Mouse (Mus musculus): Measurements from ENCODE around the gene Cblc. TPM values are rescaled to one million over a fixed set of nuclear protein-coding genes. Genes with fewer than 3 reads are reported as not detected.

Cblc gene
- polyA plus RNA-seq, 1 experiment from 2014 or later = 1.2 TPM

DNA sequence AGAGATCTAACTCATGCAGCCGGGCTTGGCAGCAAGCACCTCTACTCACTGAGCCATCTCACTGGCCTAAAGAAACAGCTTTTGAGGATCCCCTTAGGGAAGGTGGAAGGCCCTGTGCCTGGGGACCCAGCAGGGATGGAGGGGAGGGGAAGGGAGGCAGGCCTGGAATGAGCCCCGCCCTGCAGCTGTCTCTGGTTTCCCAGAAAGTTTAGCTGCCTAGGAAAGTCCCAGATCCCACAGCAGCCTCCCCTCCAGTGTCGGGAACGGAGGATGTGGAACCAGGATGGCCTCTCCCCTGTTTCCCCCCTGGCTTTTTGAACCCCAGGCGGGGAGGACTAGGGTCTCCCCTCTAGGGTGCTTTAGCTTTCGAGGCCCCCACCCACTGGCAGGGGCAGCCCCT lies 30.1 kb upstream of the Cblc start:
- WGBS = 40% methylated on average over 6 of the region's 6 CpGs
- Histone ChIP-seq H3K27me3 (ENCODE audit: insufficient read depth, poor library complexity, severe bottlenecking) (peaks cover 47% of the 10 kb centered on the region), H3K9me3 (peaks cover 11% of the 10 kb centered on the region), H3K4me3 (no peak overlapping the region), H3K4me1 (replicated peaks) (peaks cover 31% of the 10 kb centered on the region), H3K27ac (no peak overlapping the region), H3K36me3 (no peaks in the 10 kb centered on the region)
- DNase-seq (ENCODE audit: low spot score) = no peak

DNA sequence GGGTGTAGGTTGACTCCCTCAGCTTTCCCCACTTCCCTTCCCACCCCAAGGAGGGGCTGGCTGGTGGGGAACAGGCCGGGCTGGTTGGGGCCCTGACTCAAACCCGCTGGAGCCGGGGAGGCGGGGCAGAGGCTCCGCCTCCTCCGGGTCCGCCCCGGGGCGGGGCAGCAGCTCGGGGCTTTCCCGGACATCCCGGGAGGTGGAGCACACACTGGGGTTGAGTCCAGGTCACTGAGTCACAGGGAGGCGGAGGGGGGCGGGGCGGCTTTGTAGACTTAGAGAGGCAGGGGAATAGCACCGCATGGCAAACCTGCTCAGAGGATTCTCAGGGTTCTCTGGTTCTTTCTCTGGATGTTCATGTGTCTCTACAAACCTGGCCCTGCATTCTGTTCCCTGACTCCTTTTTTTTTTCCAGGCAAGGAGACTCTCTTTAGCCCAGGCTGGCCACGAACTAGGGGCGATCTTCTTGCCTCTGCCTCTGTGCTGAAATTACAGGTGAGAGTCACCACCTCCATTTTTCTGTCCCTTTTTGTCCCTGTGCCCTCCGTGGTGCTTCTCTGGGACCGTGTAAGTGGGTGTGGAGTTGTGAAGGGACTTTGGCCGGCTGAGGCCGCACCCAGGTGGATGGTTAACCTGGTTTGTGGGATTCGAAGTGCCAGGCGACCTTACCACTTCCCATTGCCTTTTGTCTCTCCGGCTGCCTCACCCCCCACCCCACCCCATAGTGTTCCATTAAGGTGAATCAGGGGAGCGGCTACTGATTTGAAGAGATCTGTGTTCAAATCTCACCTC lies 27.8 kb upstream of the Cblc start:
- 24% methylated on average over 26 of the region's 26 CpGs for WGBS
- H3K27me3 ChIP-seq (ENCODE audit: insufficient read depth, poor library complexity, severe bottlenecking) = peaks cover 66% of the 10 kb centered on the region
- H3K36me3 ChIP-seq = no peaks in the 10 kb centered on the region
- DNase-seq (ENCODE audit: low spot score) = peak; percentile 65
- H3K27ac ChIP-seq = 0 out of 2 replicates have a peak overlapping the region, but pooled peaks have one; percentile 45
- peaks cover 26% of the 10 kb centered on the region for H3K4me1 ChIP-seq (replicated peaks)
- H3K4me3 ChIP-seq = peak overlapping the region; percentile 29
- H3K9me3 ChIP-seq = peaks cover 21% of the 10 kb centered on the region

DNA sequence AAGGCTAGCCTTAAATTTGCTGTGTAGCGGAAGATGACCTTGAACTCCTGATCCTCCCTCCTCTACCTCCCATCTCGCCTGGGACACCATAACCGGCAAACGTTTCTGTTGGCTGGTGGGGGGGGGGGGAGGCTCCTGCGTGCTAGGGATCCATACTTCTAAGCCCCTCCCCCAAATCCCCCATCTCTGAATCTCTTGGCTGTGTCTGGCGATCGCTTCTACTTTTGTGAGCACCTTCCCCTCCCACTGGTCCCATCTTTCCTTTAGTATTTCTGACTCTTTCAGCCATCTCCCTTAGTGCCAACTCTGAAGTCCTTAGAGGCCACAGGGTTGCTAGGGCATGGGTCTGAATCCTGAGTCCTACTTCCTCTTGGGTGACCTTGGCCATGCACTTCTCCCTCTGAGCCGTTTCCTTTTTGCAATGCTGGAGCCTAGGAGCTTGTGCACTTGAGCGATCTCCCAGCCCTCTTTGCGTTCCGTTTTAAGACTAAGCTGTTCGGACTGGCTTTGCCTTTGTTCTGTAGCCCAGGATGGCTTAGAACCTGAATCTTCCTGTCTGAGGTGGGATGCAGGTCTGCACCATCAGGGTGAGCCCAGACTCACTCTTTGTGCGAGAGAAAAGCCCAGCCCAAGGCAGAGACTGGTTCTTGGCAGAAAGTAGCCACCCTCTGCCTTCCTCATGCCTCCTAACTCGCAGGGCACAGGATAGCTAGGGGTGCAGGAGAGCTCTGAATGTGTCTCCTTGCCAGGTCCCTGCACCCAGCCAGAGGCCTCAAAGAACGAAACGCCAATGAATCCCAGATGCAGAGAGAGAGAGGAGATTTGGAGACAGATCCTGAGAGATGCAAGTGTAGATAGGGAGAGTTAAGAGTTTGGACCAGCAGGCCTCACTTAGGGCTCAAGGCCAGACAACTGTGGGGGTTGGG lies 26.9 kb upstream of the Cblc start:
- 23% methylated on average over 16 of the region's 16 CpGs for WGBS
- peak overlapping the region; percentile 45; the same call in 1 of the 2 replicates for H3K27ac ChIP-seq
- H3K27me3 ChIP-seq (ENCODE audit: insufficient read depth, poor library complexity, severe bottlenecking) = peaks cover 75% of the 10 kb centered on the region

DNA sequence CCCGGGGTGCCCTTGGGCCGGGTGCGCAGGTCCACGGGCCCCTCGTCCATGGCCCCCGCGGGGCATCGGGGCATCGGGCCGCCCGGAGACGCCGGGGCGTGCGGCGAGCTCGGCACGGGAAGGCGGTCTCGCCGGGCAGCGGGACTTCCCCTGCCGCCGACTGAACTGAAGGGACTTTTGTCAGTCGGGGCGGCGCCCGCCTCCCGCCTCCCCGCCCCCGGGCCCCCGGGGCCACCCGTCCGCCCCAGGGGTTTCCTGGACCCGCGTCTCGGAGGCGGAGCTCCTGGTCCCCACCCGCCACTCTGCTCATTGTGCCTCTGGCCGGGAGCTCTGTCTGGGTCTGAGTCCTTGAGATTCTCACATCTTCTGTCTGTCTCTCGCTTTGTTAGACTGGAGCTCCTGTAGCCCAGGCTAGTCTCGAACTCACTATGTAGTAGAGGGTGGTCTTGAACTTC lies 26.0 kb upstream of the Cblc start, which contains the start of gene Bcl3:
Gene Bcl3 (minus strand): TSS at position 167 of the 455 bp plus-strand sequence.
- peaks cover 84% of the 10 kb centered on the region for H3K27me3 ChIP-seq (ENCODE audit: insufficient read depth, poor library complexity, severe bottlenecking)
- H3K4me3 ChIP-seq = peak within 1 kb of the TSS; percentile 50
- peak within 1 kb of the TSS; percentile 73 for H3K27ac ChIP-seq
- peak; percentile 24 for DNase-seq (ENCODE audit: low spot score)
- no peaks in the 10 kb centered on the region for H3K36me3 ChIP-seq
- peaks cover 29% of the 10 kb centered on the region for H3K4me1 ChIP-seq (replicated peaks)
- WGBS = 1% methylated on average over 42 of the region's 42 CpGs
- peaks cover 20% of the 10 kb centered on the region for H3K9me3 ChIP-seq

More for the DNA sequence above, 26.9 kb upstream of the Cblc start:
- Histone ChIP-seq H3K4me3 (peak overlapping the region; percentile 29), H3K4me1 (replicated peaks) (peaks cover 26% of the 10 kb centered on the region), H3K9me3 (peaks cover 20% of the 10 kb centered on the region), H3K36me3 (no peaks in the 10 kb centered on the region)
- DNase-seq (ENCODE audit: low spot score) = peak; percentile 21

DNA sequence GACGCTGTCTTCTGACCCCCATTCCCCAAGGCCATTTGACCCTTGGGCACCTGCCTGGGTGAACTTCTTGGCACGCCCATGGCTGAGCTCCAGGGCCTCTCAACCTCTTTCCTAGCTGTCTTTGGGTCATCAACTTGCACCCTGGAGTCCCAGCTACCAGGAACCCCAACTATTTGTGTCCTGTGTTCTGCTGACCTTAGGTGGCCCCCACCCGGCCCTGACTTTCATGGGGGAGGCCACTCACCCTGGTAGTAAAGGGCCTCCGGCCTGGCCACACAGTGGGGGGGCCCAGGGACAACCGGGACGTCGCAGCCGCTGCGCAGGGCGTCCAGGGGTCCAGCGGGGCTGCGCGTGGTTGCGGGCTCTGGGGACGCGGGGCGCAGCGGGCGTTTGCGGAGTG lies 25.6 kb upstream of the Cblc start:
- peaks cover 88% of the 10 kb centered on the region for H3K27me3 ChIP-seq (ENCODE audit: insufficient read depth, poor library complexity, severe bottlenecking)
- H3K36me3 ChIP-seq = no peaks in the 10 kb centered on the region
- peak overlapping the region; percentile 50 for H3K4me3 ChIP-seq
- H3K27ac ChIP-seq = peak overlapping the region; percentile 73
- no peak for DNase-seq (ENCODE audit: low spot score)
- 5% methylated on average over 20 of the region's 20 CpGs for WGBS
- H3K4me1 ChIP-seq (replicated peaks) = peaks cover 33% of the 10 kb centered on the region
- H3K9me3 ChIP-seq = peaks cover 20% of the 10 kb centered on the region

DNA sequence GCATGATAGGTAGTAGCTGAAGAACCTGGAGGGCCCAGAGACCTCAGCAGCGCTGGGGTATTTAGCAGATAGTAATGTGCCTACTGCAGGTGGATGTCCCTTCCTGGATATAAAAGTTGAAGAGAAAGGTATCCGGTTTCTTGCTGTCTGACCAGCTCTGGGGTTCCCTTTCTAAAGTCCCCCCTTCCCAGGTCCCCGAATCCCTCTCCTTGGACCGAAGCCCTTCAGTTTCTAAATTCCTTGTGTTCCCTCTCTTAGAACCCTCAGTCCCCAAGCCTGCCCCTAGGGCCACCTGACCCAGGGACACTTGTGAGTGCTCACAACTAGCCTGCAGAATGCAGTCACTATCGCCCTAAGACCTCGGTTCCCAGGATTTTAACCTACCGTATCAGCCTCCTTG lies 25.0 kb upstream of the Cblc start:
- Histone ChIP-seq H3K36me3 (no peaks in the 10 kb centered on the region), H3K9me3 (peaks cover 20% of the 10 kb centered on the region), H3K27me3 (ENCODE audit: insufficient read depth, poor library complexity, severe bottlenecking) (peaks cover 91% of the 10 kb centered on the region), H3K4me3 (no peak overlapping the region), H3K4me1 (replicated peaks) (peaks cover 39% of the 10 kb centered on the region), H3K27ac (no peak overlapping the region)
- no peak for DNase-seq (ENCODE audit: low spot score)
- 57% methylated on average over 7 of the region's 7 CpGs for WGBS

DNA sequence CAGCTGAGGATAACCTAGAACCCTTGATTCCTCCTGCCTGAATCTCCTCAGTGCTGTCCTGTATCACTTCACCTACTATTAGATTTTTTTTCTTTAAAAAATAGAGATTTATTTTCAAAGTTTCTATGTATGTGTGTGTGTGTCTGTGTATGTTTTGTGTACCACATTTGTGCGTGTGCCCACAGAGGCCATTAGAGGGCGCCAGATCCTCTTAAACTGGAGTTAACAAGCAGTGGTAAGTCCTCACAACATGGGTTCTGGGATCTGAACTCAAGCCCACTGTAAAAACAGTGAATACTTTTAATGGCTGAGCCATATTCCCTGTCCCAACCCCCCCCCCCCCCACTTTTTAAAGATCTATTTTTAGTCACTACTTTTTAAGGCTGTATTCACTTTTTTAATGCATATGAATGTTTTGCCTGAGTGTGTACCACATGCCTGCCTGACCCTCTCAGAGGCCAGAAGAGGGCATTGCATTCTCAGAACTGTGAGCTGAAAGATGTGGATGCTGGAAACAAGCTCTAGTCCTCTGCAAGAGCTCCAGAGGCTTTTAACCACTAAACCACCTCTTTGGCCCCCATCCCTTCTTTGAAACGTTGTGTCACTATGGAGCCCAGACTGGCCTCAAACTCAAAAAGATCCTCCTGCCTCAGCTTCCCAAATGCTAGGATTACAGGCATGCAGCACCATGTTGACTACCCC lies 23.9 kb upstream of the Cblc start:
- Histone ChIP-seq H3K4me3 (no peak overlapping the region), H3K27me3 (ENCODE audit: insufficient read depth, poor library complexity, severe bottlenecking) (peaks cover 98% of the 10 kb centered on the region), H3K4me1 (replicated peaks) (peaks cover 50% of the 10 kb centered on the region), H3K27ac (no peak overlapping the region), H3K36me3 (no peaks in the 10 kb centered on the region), H3K9me3 (peaks cover 23% of the 10 kb centered on the region)
- WGBS = 76% methylated on average over 3 of the region's 3 CpGs
- DNase-seq (ENCODE audit: low spot score) = no peak

DNA sequence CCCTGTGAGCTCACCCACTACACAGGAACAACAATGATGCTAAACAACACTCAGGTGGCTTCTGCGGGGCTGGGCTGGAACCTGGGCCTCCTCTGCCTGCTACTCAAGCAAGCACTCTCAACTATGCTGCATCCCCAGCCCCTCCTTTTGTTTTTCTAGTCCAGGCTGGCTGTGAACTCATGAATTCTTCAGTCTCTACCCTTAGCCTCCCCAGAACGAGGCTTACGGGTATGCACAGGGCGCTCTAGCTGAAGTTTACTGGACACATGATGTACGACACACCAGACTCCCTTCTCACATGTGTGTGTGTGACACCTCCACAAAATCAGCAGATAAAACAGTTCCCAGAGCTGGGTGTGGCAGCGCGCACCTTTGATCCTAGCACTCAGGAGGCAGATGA lies 22.3 kb upstream of the Cblc start:
- DNase-seq (ENCODE audit: low spot score) = no peak
- Histone ChIP-seq H3K9me3 (peaks cover 23% of the 10 kb centered on the region), H3K27me3 (ENCODE audit: insufficient read depth, poor library complexity, severe bottlenecking) (peaks cover 99% of the 10 kb centered on the region)

DNA sequence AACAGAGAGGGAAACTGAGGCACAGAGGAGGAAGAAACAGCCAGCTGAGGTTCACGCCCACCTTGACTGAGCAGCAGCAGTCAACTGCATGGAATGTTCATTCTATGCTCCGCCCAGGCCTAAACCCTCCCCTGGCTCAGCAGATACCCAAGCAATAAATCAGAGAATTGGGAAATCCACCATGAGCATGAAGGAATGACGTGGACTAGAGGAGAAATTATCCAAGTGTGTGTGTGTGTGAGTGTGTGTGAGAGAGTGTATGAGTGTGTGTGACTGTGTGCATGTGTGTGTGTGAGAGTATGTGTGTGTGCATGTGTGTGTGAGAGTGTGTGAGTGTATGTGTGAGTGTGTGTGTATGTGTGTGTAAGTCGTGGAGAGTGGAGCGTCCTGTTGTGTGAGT lies 21.8 kb upstream of the Cblc start:
- Histone ChIP-seq H3K4me1 (replicated peaks) (peaks cover 39% of the 10 kb centered on the region), H3K9me3 (peaks cover 23% of the 10 kb centered on the region), H3K36me3 (no peaks in the 10 kb centered on the region), H3K4me3 (no peak overlapping the region), H3K27me3 (ENCODE audit: insufficient read depth, poor library complexity, severe bottlenecking) (peaks cover 99% of the 10 kb centered on the region), H3K27ac (no peak overlapping the region)
- DNase-seq (ENCODE audit: low spot score) = no peak
- WGBS = 87% methylated on average over 5 of the region's 5 CpGs

More for the DNA sequence above, 22.3 kb upstream of the Cblc start:
- H3K27ac ChIP-seq = no peak overlapping the region
- H3K4me3 ChIP-seq = no peak overlapping the region
- 88% methylated on average over 7 of the region's 7 CpGs for WGBS
- peaks cover 43% of the 10 kb centered on the region for H3K4me1 ChIP-seq (replicated peaks)
- H3K36me3 ChIP-seq = no peaks in the 10 kb centered on the region

DNA sequence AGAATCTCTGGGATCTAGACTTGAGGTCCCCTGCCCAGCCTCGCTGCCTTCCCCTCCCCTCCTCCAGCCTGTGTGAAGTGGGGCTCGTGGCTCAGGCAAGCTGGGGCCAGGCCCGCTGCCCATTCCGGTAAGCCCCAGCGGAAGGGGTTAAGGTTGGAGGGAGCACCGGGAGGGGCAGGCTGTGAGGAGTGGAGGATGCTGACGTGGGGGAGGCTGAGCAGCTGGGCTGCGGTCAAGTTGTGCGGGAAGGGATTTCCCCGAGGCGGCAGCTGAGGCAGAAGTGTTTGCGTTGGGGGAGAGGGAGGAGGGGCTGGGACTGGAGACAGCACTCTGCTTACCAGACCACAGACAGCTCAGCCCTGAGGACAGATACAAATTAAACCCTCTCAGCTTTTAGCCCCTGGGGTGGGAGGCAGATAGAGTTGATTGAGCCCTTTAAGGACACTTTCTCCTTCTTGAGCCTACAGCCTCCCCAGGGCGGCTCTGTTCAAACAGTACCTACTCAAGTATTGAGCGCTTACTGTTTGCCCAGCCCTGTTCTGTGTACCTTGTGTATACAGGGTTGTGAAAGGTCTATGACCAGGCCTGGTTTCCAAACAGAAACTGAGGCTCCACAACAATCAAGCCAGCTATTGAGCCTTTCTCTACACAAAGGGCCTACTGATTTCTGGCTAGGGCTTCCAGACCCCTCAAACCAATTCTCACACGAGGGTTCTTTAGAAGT lies 20.9 kb upstream of the Cblc start:
- H3K4me1 ChIP-seq (replicated peaks) = peaks cover 33% of the 10 kb centered on the region
- H3K27ac ChIP-seq = peak overlapping the region; percentile 70
- peaks cover 99% of the 10 kb centered on the region for H3K27me3 ChIP-seq (ENCODE audit: insufficient read depth, poor library complexity, severe bottlenecking)
- H3K4me3 ChIP-seq = peak overlapping the region; percentile 54
- WGBS = 6% methylated on average over 15 of the region's 15 CpGs
- H3K9me3 ChIP-seq = peaks cover 21% of the 10 kb centered on the region
- no peaks in the 10 kb centered on the region for H3K36me3 ChIP-seq
- DNase-seq (ENCODE audit: low spot score) = peak; percentile 63

DNA sequence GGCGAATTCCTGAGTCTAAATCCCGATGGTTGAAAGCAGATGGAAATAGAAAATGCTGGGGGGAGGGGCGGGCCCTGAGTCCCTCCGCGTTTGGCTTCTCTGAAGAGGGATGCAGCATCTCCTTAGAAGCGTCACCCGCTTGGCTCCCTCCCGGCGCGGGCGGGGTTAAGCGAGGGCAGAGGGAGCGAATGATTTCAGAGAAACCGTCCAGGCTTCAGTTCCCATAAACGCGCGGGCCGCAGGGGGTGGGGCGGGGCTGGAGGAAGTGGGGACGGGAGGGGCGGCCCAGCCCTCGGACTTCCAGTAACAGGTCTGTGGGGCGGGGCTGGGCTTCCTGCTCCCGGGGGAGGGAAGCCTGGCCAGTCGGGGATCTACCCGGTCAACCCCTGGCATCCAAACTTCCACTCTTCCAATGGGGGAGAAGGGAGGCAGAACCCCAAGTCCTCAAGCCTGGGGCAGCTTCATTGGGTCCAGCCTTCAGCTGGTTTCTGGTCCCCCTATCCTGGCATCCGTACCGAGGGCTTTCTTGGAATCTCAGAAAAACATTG lies 19.7 kb upstream of the Cblc start:
- under 1% methylated on average over 27 of the region's 28 CpGs for WGBS
- Histone ChIP-seq H3K4me3 (peak overlapping the region; percentile 54), H3K27me3 (ENCODE audit: insufficient read depth, poor library complexity, severe bottlenecking) (peaks cover 99% of the 10 kb centered on the region), H3K27ac (peak overlapping the region; percentile 64), H3K9me3 (peaks cover 16% of the 10 kb centered on the region), H3K36me3 (no peaks in the 10 kb centered on the region), H3K4me1 (replicated peaks) (peaks cover 29% of the 10 kb centered on the region)
- DNase-seq (ENCODE audit: low spot score) = peak; percentile 68

Measured in hindbrain, embryonic 10.5 days (tissue).